Mouse (Mus musculus) liver, postnatal 0 days (tissue): ENCODE data around the gene Dgkg.

Experiments used
- CTCF ChIP-seq: sonication (generic); IDR thresholded peaks from 2 replicates; pipeline ENCODE4 v1.5.1; 2016; ENCODE audit warnings: antibody characterized with exemption, low read depth
- EP300 ChIP-seq: IDR thresholded peaks from 2 replicates; pipeline ENCODE4 v1.6.1; 2016; ENCODE audit warnings: antibody characterized with exemption, low read depth, mild to moderate bottlenecking

DNA sequence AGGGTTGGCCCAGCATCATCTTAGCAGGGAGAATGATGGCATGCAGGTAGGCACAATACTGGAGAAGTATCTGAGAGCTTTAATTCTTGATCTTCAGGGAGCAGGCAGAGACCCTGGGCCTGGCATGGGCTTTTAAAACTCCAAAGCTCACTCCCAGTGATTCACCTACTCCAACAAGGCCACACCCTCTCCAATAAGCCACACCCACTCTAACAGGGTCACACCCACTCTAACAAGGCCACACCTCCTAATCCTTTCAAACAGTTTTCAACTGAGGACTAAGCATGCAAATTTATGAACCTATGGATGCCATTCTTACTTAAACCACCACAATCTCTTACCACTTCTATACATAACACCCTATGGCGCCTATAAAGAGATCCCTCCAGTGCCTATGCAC, 11.8 kb downstream of the Dgkg start:
- TF ChIP-seq CTCF: no peak
- TF ChIP-seq EP300: no peak
